Mouse (Mus musculus): ENCODE measurements at regions not wholly inside any gene's neighbourhood (a gene's known extent, or its start where the extent isn't known, plus 50 kb on each side); places are given as distances from the start of the nearest gene placed in this dataset.

DNA sequence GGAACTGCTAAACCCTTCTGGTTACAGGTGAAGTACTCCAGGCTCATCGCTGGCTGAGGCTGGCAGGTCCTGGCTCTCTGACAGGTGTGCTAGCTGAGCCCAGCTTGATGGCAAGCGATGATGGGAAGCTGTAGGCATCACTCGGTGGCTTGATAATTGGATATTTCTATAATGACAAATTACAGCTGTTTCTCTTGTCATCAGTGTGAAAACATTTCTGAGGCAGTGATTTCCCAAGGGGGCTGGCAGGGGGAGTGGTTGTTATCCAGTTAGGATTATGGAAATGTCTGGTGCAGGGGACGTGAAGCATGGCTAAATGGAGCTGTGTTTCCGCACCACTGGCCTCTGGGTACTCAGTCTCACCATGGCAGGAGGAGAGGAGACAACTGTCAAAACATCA is 123.0 kb upstream of the Eif4g2 start:
- TF ChIP-seq CTCF (IDR thresholded peaks at IDR 0.05; ENCODE audit: borderline replicate concordance, control insufficient read depth, extremely low read depth, insufficient read depth, low read length, poor library complexity) = no peak
- TF ChIP-seq POLR2A (IDR thresholded peaks at IDR 0.05; ENCODE audit: control insufficient read depth, extremely low read depth, insufficient read depth, low read length, poor library complexity) = no peak

Measured in thymus, adult 2 months (tissue).